Mouse (Mus musculus): ENCODE data around the gene Ccnjl. TPM values are rescaled to one million over a fixed set of nuclear protein-coding genes. Genes with fewer than 3 reads are reported as not detected.

Ccnjl gene
- 1 to 10 TPM; 4.8 to 5.3 TPM for total RNA-seq (2021)

GRCm38 (mm10) chr11:43528683-43529499, at the start of gene Ccnjl:
Gene Ccnjl (plus strand): TSS chr11:43528784.
- intact Hi-C loops (cut with DNase I), result no loop called here

GRCm38 (mm10) chr11:43479376-43479775, 49.2 kb upstream of the Ccnjl start:
- no peak for DNase-seq
- intact Hi-C loops (cut with DNase I), result no loop called here

More at GRCm38 (mm10) chr11:43528683-43529499, at the start of gene Ccnjl:
- peak; percentile 74 for DNase-seq

GRCm38 (mm10) chr11:43480561-43480960, 48.0 kb upstream of the Ccnjl start:
- DNase-seq, result no peak
- intact Hi-C loops (cut with DNase I), result no loop called here

GRCm38 (mm10) chr11:43481672-43482522, 46.7 kb upstream of the Ccnjl start:
- no peak for DNase-seq
- intact Hi-C loops (cut with DNase I), result no loop called here

- no peak for DNase-seq
- intact Hi-C loops (cut with DNase I), result no loop called here
Observed at GRCm38 (mm10) chr11:43483122-43483792, 45.3 kb upstream of the Ccnjl start.

GRCm38 (mm10) chr11:43484057-43484456, 44.5 kb upstream of the Ccnjl start:
- DNase-seq, result no peak
- intact Hi-C loops (cut with DNase I), result no loop called here

GRCm38 (mm10) chr11:43484652-43485051, 43.9 kb upstream of the Ccnjl start:
- intact Hi-C loops (cut with DNase I), result no loop called here
- peak; percentile 21 for DNase-seq

GRCm38 (mm10) chr11:43485855-43486254, 42.7 kb upstream of the Ccnjl start:
- intact Hi-C loops (cut with DNase I), result no loop called here
- DNase-seq, result no peak

GRCm38 (mm10) chr11:43492663-43493062, 35.9 kb upstream of the Ccnjl start:
- intact Hi-C loops (cut with DNase I), result loop anchor here (5.0 to 10.0 kb wide), 3 partner anchors 120 to 252 kb away; partner anchors contain the start of gene Ttc1
- peak; percentile 81 for DNase-seq

- intact Hi-C loops (cut with DNase I), result loop anchor here (5.0 to 10.0 kb wide), 3 partner anchors 118 to 251 kb away; partner anchors contain the start of gene Ttc1
- DNase-seq, result peak; percentile 82
Observed at GRCm38 (mm10) chr11:43493815-43494409, 34.7 kb upstream of the Ccnjl start.

GRCm38 (mm10) chr11:43495037-43495436, 33.5 kb upstream of the Ccnjl start:
- intact Hi-C loops (cut with DNase I), result loop anchor here (10.0 kb wide), 1 partner anchor 250 kb away; the partner anchor contains the start of gene Ttc1
- DNase-seq, result peak; percentile 49

GRCm38 (mm10) chr11:43495532-43495931, 33.1 kb upstream of the Ccnjl start:
- peak; percentile 63 for DNase-seq
- intact Hi-C loops (cut with DNase I), result loop anchor here (10.0 kb wide), 1 partner anchor 249 kb away; the partner anchor contains the start of gene Ttc1

- intact Hi-C loops (cut with DNase I), result no loop called here
- no peak for DNase-seq
Observed at GRCm38 (mm10) chr11:43501256-43501655, 27.3 kb upstream of the Ccnjl start.

GRCm38 (mm10) chr11:43505188-43505587, 23.4 kb upstream of the Ccnjl start:
- intact Hi-C loops (cut with DNase I), result no loop called here

GRCm38 (mm10) chr11:43507976-43508375, 20.6 kb upstream of the Ccnjl start:
- intact Hi-C loops (cut with DNase I), result no loop called here
- DNase-seq, result peak; percentile 58

More at GRCm38 (mm10) chr11:43505188-43505587, 23.4 kb upstream of the Ccnjl start:
- peak; percentile 56 for DNase-seq

GRCm38 (mm10) chr11:43509878-43510277, 18.7 kb upstream of the Ccnjl start:
- intact Hi-C loops (cut with DNase I), result no loop called here
- no peak for DNase-seq

- intact Hi-C loops (cut with DNase I), result no loop called here
- DNase-seq, result no peak
Observed at GRCm38 (mm10) chr11:43512661-43513190, 15.9 kb upstream of the Ccnjl start.

- DNase-seq, result peak; percentile 70
- intact Hi-C loops (cut with DNase I), result no loop called here
Observed at GRCm38 (mm10) chr11:43516344-43517021, 12.1 kb upstream of the Ccnjl start.

- peak; percentile 80 for DNase-seq
- intact Hi-C loops (cut with DNase I), result no loop called here
Observed at GRCm38 (mm10) chr11:43517641-43518040, 10.9 kb upstream of the Ccnjl start.

Measured in left cerebral cortex, postnatal 4 days (tissue).